Mouse (Mus musculus) limb, embryonic 14.5 days (tissue): ENCODE measurements around the gene B3galt4. TPM values are rescaled to one million over a fixed set of nuclear protein-coding genes. Genes with fewer than 3 reads are reported as not detected.

Experiments used
- ATAC-seq: fragments of 200-750 bp; cut with Nextera tagmentation; 2 replicates; pipeline ENCODE4 v1.8.0; 2017; ENCODE audit warnings: low read depth, moderate number of reproducible peaks, moderate TSS enrichment; ENCODE audit not compliant: low FRiP score
- DNase-seq: peaks from one replicate; pipeline ENCODE4 v3.0.0-alpha.2; 2015; ENCODE audit warnings: low spot score
- H3K27ac ChIP-seq: fragments of 300-500 bp; sonication (generic); replicated peaks from 2 replicates; pipeline ENCODE4 v1.5.1; 2014; ENCODE audit warnings: low read depth, mild to moderate bottlenecking, low read length, moderate library complexity, mixed read lengths
- H3K27me3 ChIP-seq: fragments of 300-500 bp; sonication (generic); 2 replicates; pipeline ENCODE4 v1.6.1; 2014; ENCODE audit warnings: low read length, mixed read lengths; ENCODE audit not compliant: control insufficient read depth, insufficient read depth
- H3K36me3 ChIP-seq: fragments of 300-500 bp; sonication (generic); 2 replicates; pipeline ENCODE4 v1.6.1; 2014; ENCODE audit warnings: mild to moderate bottlenecking, low read length, moderate library complexity, mixed read lengths; ENCODE audit not compliant: control insufficient read depth, insufficient read depth
- H3K4me1 ChIP-seq: fragments of 300-500 bp; sonication (generic); 2 replicates; pipeline ENCODE4 v1.6.1; 2014; ENCODE audit warnings: antibody characterized with exemption, low read length, mixed read lengths; ENCODE audit not compliant: control insufficient read depth, insufficient read depth
- H3K4me2 ChIP-seq: fragments of 300-500 bp; sonication (generic); replicated peaks from 2 replicates; pipeline ENCODE4 v1.6.1; 2014; ENCODE audit warnings: low read depth, mild to moderate bottlenecking, low read length, moderate library complexity; ENCODE audit not compliant: severe bottlenecking
- H3K4me3 ChIP-seq: fragments of 300-500 bp; sonication (generic); replicated peaks from 2 replicates; pipeline ENCODE4 v1.5.1; 2014; ENCODE audit warnings: low read length
- H3K9ac ChIP-seq: fragments of 300-500 bp; sonication (generic); 2 replicates; pipeline ENCODE4 v1.6.1; 2014; ENCODE audit warnings: mild to moderate bottlenecking, low read depth, low read length, moderate library complexity; ENCODE audit not compliant: severe bottlenecking
- H3K9me3 ChIP-seq: fragments of 300-500 bp; sonication (generic); 2 replicates; pipeline ENCODE4 v1.6.1; 2016; ENCODE audit warnings: low read length; ENCODE audit not compliant: control insufficient read depth
- POLR2A ChIP-seq: fragments of 200-500 bp; IDR thresholded peaks from 2 replicates; pipeline ENCODE4 v1.8.0; 2012; ENCODE audit warnings: inconsistent platforms, mild to moderate bottlenecking, moderate library complexity, borderline replicate concordance; ENCODE audit not compliant: insufficient read depth, insufficient read length; ENCODE audit errors: extremely low read depth
- WGBS: fragments of 180-500 bp; shearing (Covaris S2); extraction: QIAGEN DNeasy Blood & Tissue Kit; methylation state at CpG from one replicate; pipeline ENCODE4 v1.1.7; 2014; 5-methylcytosine and 5-hydroxymethylcytosine counted together
- polyA plus RNA-seq, 2 experiments: library from polyadenylated mRNA; depleted of rRNA in 1 of 2; stranded (reverse) in 1 of 2; unstranded in 1 of 2; fragments of >200 nt; fragmentation: Nextera tagmentation in 1 of 2; extraction: Ambion mirVana in 1 of 2; gene quantifications; 2 replicates each; pipeline versions ENCODE4 v1.2.1 to v1.2.3; 2012 to 2014

The B3galt4 gene
- polyA plus RNA-seq, 2 experiments, result 4.0 to 7.7 TPM

GRCm38 (mm10) chr17:33902491-33902890 lies 48.8 kb downstream of the B3galt4 start:
- Histone ChIP-seq H3K27ac (no peak overlapping the region), H3K9me3 (no peaks in the 10 kb centered on the region), H3K4me2 (no peak overlapping the region), H3K4me1 (no peaks in the 10 kb centered on the region), H3K4me3 (no peak overlapping the region), H3K9ac (no peak overlapping the region), H3K36me3 (no peaks in the 10 kb centered on the region), H3K27me3 (no peaks in the 10 kb centered on the region)
- no peak for ATAC-seq
- no peak for TF ChIP-seq POLR2A
- no peak for DNase-seq
- WGBS, result 86% methylated on average over 7 of the region's 7 CpGs

- TF ChIP-seq POLR2A, result no peak
- Histone ChIP-seq H3K27ac (no peak overlapping the region), H3K4me2 (no peak overlapping the region), H3K9me3 (no peaks in the 10 kb centered on the region), H3K27me3 (no peaks in the 10 kb centered on the region), H3K36me3 (no peaks in the 10 kb centered on the region), H3K4me1 (no peaks in the 10 kb centered on the region), H3K9ac (no peak overlapping the region), H3K4me3 (no peak overlapping the region)
- 35% methylated on average over 4 of the region's 4 CpGs for WGBS
- DNase-seq (no peak), ATAC-seq (no peak)
These were observed 49.2 kb downstream of the B3galt4 start for GRCm38 (mm10) chr17:33902079-33902478.

GRCm38 (mm10) chr17:33901653-33902052 lies 49.6 kb downstream of the B3galt4 start:
- TF ChIP-seq POLR2A, result no peak
- no peak overlapping the region for H3K9ac ChIP-seq
- WGBS, result 64% methylated on average over 4 of the region's 4 CpGs
- no peaks in the 10 kb centered on the region for H3K36me3 ChIP-seq
- ATAC-seq, result no peak
- no peak for DNase-seq
- no peak overlapping the region for H3K27ac ChIP-seq
- no peaks in the 10 kb centered on the region for H3K4me1 ChIP-seq
- no peaks in the 10 kb centered on the region for H3K9me3 ChIP-seq
- H3K4me3 ChIP-seq, result no peak overlapping the region
- H3K27me3 ChIP-seq, result no peaks in the 10 kb centered on the region
- H3K4me2 ChIP-seq, result no peak overlapping the region

- H3K27me3 ChIP-seq, result no peaks in the 10 kb centered on the region
- H3K4me3 ChIP-seq, result no peak overlapping the region
- TF ChIP-seq POLR2A, result no peak
- no peaks in the 10 kb centered on the region for H3K36me3 ChIP-seq
- no peak overlapping the region for H3K4me2 ChIP-seq
- no peaks in the 10 kb centered on the region for H3K4me1 ChIP-seq
- H3K9ac ChIP-seq, result no peak overlapping the region
- no peaks in the 10 kb centered on the region for H3K9me3 ChIP-seq
- ATAC-seq, result no peak
- WGBS, result 84% methylated on average over 4 of the region's 4 CpGs
- no peak overlapping the region for H3K27ac ChIP-seq
- no peak for DNase-seq
These were observed 50.3 kb downstream of the B3galt4 start for GRCm38 (mm10) chr17:33900989-33901314.

GRCm38 (mm10) chr17:33900281-33900988 lies 50.9 kb downstream of the B3galt4 start:
- Histone ChIP-seq H3K9ac (no peak overlapping the region), H3K9me3 (no peaks in the 10 kb centered on the region), H3K36me3 (no peaks in the 10 kb centered on the region), H3K27me3 (no peaks in the 10 kb centered on the region), H3K27ac (no peak overlapping the region), H3K4me1 (no peaks in the 10 kb centered on the region), H3K4me3 (no peak overlapping the region), H3K4me2 (no peak overlapping the region)
- WGBS, result 50% methylated on average over 7 of the region's 7 CpGs
- no peak for TF ChIP-seq POLR2A
- ATAC-seq, result no peak
- no peak for DNase-seq

Other genes with a start within 250 kb of the B3galt4 start
Only the 30 nearest of the 32 such genes appear.
- 42.7 and 56.3 TPM in 2 replicates for gene March2, start 232.8 kb downstream of the B3galt4 start, polyA plus RNA-seq (2012; rRNA removed)
- 56.2 and 58.1 TPM in 2 replicates for gene March2, start 232.8 kb downstream of the B3galt4 start, polyA plus RNA-seq (2014; fragmentation: Nextera tagmentation; extraction: Ambion mirVana)
- gene Rab11b, start 191.0 kb downstream of the B3galt4 start, polyA plus RNA-seq (2012; rRNA removed), result 312 and 394 TPM in 2 replicates
- 192 and 221 TPM in 2 replicates for gene Rab11b, start 191.0 kb downstream of the B3galt4 start, polyA plus RNA-seq (2014; fragmentation: Nextera tagmentation; extraction: Ambion mirVana)
- 29.7 and 32.6 TPM in 2 replicates for gene Angptl4, start 169.7 kb downstream of the B3galt4 start, polyA plus RNA-seq (2012; rRNA removed)
- gene Angptl4, start 169.7 kb downstream of the B3galt4 start, polyA plus RNA-seq (2014; fragmentation: Nextera tagmentation; extraction: Ambion mirVana), result 44.2 and 61.1 TPM in 2 replicates
- 45.3 and 52.3 TPM in 2 replicates for gene Kank3, start 141.0 kb downstream of the B3galt4 start, polyA plus RNA-seq (2012; rRNA removed)
- 31.1 and 32.1 TPM in 2 replicates for gene Kank3, start 141.0 kb downstream of the B3galt4 start, polyA plus RNA-seq (2014; fragmentation: Nextera tagmentation; extraction: Ambion mirVana)
- gene Rps28, start 126.9 kb downstream of the B3galt4 start, polyA plus RNA-seq (2012; rRNA removed), result 1,470 and 1,488 TPM in 2 replicates
- gene Rps28, start 126.9 kb downstream of the B3galt4 start, polyA plus RNA-seq (2014; fragmentation: Nextera tagmentation; extraction: Ambion mirVana), result 1,253 and 1,319 TPM in 2 replicates
- 302 and 363 TPM in 2 replicates for gene Ndufa7, start 126.9 kb downstream of the B3galt4 start, polyA plus RNA-seq (2012; rRNA removed)
- 505 and 530 TPM in 2 replicates for gene Ndufa7, start 126.9 kb downstream of the B3galt4 start, polyA plus RNA-seq (2014; fragmentation: Nextera tagmentation; extraction: Ambion mirVana)
- gene Cd320, start 108.4 kb downstream of the B3galt4 start, polyA plus RNA-seq (2012; rRNA removed), result 42.9 and 45.9 TPM in 2 replicates
- gene Cd320, start 108.4 kb downstream of the B3galt4 start, polyA plus RNA-seq (2014; fragmentation: Nextera tagmentation; extraction: Ambion mirVana), result 57.9 and 59.4 TPM in 2 replicates
- gene Gm7029, start 77.7 kb downstream of the B3galt4 start, polyA plus RNA-seq (2012; rRNA removed), result not detected in 2 replicates
- not detected in 2 replicates for gene Gm7029, start 77.7 kb downstream of the B3galt4 start, polyA plus RNA-seq (2014; fragmentation: Nextera tagmentation; extraction: Ambion mirVana)
- 58.8 and 60.6 TPM in 2 replicates for gene Kifc1, start 60.8 kb downstream of the B3galt4 start, polyA plus RNA-seq (2012; rRNA removed)
- gene Kifc1, start 60.8 kb downstream of the B3galt4 start, polyA plus RNA-seq (2014; fragmentation: Nextera tagmentation; extraction: Ambion mirVana), result 6.2 and 6.7 TPM in 2 replicates
- gene Platr17, start 46.4 kb downstream of the B3galt4 start, polyA plus RNA-seq (2012; rRNA removed), result 0.34 and 0.49 TPM in 2 replicates
- gene Platr17, start 46.4 kb downstream of the B3galt4 start, polyA plus RNA-seq (2014; fragmentation: Nextera tagmentation; extraction: Ambion mirVana), result 0.32 and 0.40 TPM in 2 replicates
- 46.1 and 53.6 TPM in 2 replicates for gene Daxx, start 42.1 kb downstream of the B3galt4 start, polyA plus RNA-seq (2012; rRNA removed)
- gene Daxx, start 42.1 kb downstream of the B3galt4 start, polyA plus RNA-seq (2014; fragmentation: Nextera tagmentation; extraction: Ambion mirVana), result 40.5 and 44.1 TPM in 2 replicates
- 18.7 and 23.8 TPM in 2 replicates for gene Tapbp, start 35.6 kb downstream of the B3galt4 start, polyA plus RNA-seq (2012; rRNA removed)
- 28.9 and 30.5 TPM in 2 replicates for gene Tapbp, start 35.6 kb downstream of the B3galt4 start, polyA plus RNA-seq (2014; fragmentation: Nextera tagmentation; extraction: Ambion mirVana)
- 27.9 and 34.0 TPM in 2 replicates for gene Zbtb22, start 35.6 kb downstream of the B3galt4 start, polyA plus RNA-seq (2012; rRNA removed)
- gene Zbtb22, start 35.6 kb downstream of the B3galt4 start, polyA plus RNA-seq (2014; fragmentation: Nextera tagmentation; extraction: Ambion mirVana), result 10.1 and 10.8 TPM in 2 replicates
- 193 and 265 TPM in 2 replicates for gene Rgl2, start 21.9 kb downstream of the B3galt4 start, polyA plus RNA-seq (2012; rRNA removed)
- 48.7 and 51.8 TPM in 2 replicates for gene Rgl2, start 21.9 kb downstream of the B3galt4 start, polyA plus RNA-seq (2014; fragmentation: Nextera tagmentation; extraction: Ambion mirVana)
- gene Pfdn6, start 11.1 kb downstream of the B3galt4 start, polyA plus RNA-seq (2012; rRNA removed), result 53.6 and 104 TPM in 2 replicates
- gene Pfdn6, start 11.1 kb downstream of the B3galt4 start, polyA plus RNA-seq (2014; fragmentation: Nextera tagmentation; extraction: Ambion mirVana), result 135 and 142 TPM in 2 replicates
- gene Wdr46, start 10.8 kb downstream of the B3galt4 start, polyA plus RNA-seq (2012; rRNA removed), result 30.5 and 30.9 TPM in 2 replicates
- gene Wdr46, start 10.8 kb downstream of the B3galt4 start, polyA plus RNA-seq (2014; fragmentation: Nextera tagmentation; extraction: Ambion mirVana), result 21.6 and 25.0 TPM in 2 replicates
- gene Vps52, start 4.3 kb upstream of the B3galt4 start, polyA plus RNA-seq (2012; rRNA removed), result 48.8 and 62.7 TPM in 2 replicates
- 38.6 and 43.4 TPM in 2 replicates for gene Vps52, start 4.3 kb upstream of the B3galt4 start, polyA plus RNA-seq (2014; fragmentation: Nextera tagmentation; extraction: Ambion mirVana)
- 1,284 and 1,402 TPM in 2 replicates for gene Rps18, start 4.5 kb upstream of the B3galt4 start, polyA plus RNA-seq (2012; rRNA removed)
- gene Rps18, start 4.5 kb upstream of the B3galt4 start, polyA plus RNA-seq (2014; fragmentation: Nextera tagmentation; extraction: Ambion mirVana), result 2,129 and 2,245 TPM in 2 replicates
- 27.0 and 31.5 TPM in 2 replicates for gene H2-K1, start 48.9 kb upstream of the B3galt4 start, polyA plus RNA-seq (2012; rRNA removed)
- gene H2-K1, start 48.9 kb upstream of the B3galt4 start, polyA plus RNA-seq (2014; fragmentation: Nextera tagmentation; extraction: Ambion mirVana), result 17.7 and 25.5 TPM in 2 replicates
- 54.0 and 81.7 TPM in 2 replicates for gene Ring1, start 73.2 kb upstream of the B3galt4 start, polyA plus RNA-seq (2012; rRNA removed)
- gene Ring1, start 73.2 kb upstream of the B3galt4 start, polyA plus RNA-seq (2014; fragmentation: Nextera tagmentation; extraction: Ambion mirVana), result 7.0 and 8.4 TPM in 2 replicates
- 104 and 109 TPM in 2 replicates for gene H2-Ke6, start 76.6 kb upstream of the B3galt4 start, polyA plus RNA-seq (2012; rRNA removed)
- gene H2-Ke6, start 76.6 kb upstream of the B3galt4 start, polyA plus RNA-seq (2014; fragmentation: Nextera tagmentation; extraction: Ambion mirVana), result 46.4 and 48.1 TPM in 2 replicates
- gene Slc39a7, start 80.2 kb upstream of the B3galt4 start, polyA plus RNA-seq (2012; rRNA removed), result 197 and 283 TPM in 2 replicates
- gene Slc39a7, start 80.2 kb upstream of the B3galt4 start, polyA plus RNA-seq (2014; fragmentation: Nextera tagmentation; extraction: Ambion mirVana), result 132 and 133 TPM in 2 replicates
- 83.2 and 98.9 TPM in 2 replicates for gene Rxrb, start 80.3 kb upstream of the B3galt4 start, polyA plus RNA-seq (2012; rRNA removed)
- 29.2 and 33.6 TPM in 2 replicates for gene Rxrb, start 80.3 kb upstream of the B3galt4 start, polyA plus RNA-seq (2014; fragmentation: Nextera tagmentation; extraction: Ambion mirVana)
- gene Col11a2, start 87.9 kb upstream of the B3galt4 start, polyA plus RNA-seq (2012; rRNA removed), result 201 and 242 TPM in 2 replicates
- gene Col11a2, start 87.9 kb upstream of the B3galt4 start, polyA plus RNA-seq (2014; fragmentation: Nextera tagmentation; extraction: Ambion mirVana), result 71.6 and 72.1 TPM in 2 replicates
- gene H2-Oa, start 140.9 kb upstream of the B3galt4 start, polyA plus RNA-seq (2012; rRNA removed), result 1.0 and 1.7 TPM in 2 replicates
- gene H2-Oa, start 140.9 kb upstream of the B3galt4 start, polyA plus RNA-seq (2014; fragmentation: Nextera tagmentation; extraction: Ambion mirVana), result 0.70 and 0.85 TPM in 2 replicates
- gene H2-DMa, start 168.1 kb upstream of the B3galt4 start, polyA plus RNA-seq (2012; rRNA removed), result 13.1 and 20.2 TPM in 2 replicates
- 16.8 and 19.0 TPM in 2 replicates for gene H2-DMa, start 168.1 kb upstream of the B3galt4 start, polyA plus RNA-seq (2014; fragmentation: Nextera tagmentation; extraction: Ambion mirVana)
- gene Brd2, start 171.1 kb upstream of the B3galt4 start, polyA plus RNA-seq (2012; rRNA removed), result 197 and 217 TPM in 2 replicates
- gene Brd2, start 171.1 kb upstream of the B3galt4 start, polyA plus RNA-seq (2014; fragmentation: Nextera tagmentation; extraction: Ambion mirVana), result 121 and 141 TPM in 2 replicates
- gene H2-DMb2, start 191.8 kb upstream of the B3galt4 start, polyA plus RNA-seq (2012; rRNA removed), result 0.31 and 0.54 TPM in 2 replicates
- gene H2-DMb2, start 191.8 kb upstream of the B3galt4 start, polyA plus RNA-seq (2014; fragmentation: Nextera tagmentation; extraction: Ambion mirVana), result 0.23 and 0.36 TPM in 2 replicates
- 4.2 and 6.9 TPM in 2 replicates for gene H2-DMb1, start 201.6 kb upstream of the B3galt4 start, polyA plus RNA-seq (2012; rRNA removed)
- 2.4 and 2.7 TPM in 2 replicates for gene H2-DMb1, start 201.6 kb upstream of the B3galt4 start, polyA plus RNA-seq (2014; fragmentation: Nextera tagmentation; extraction: Ambion mirVana)
- 11.0 and 12.1 TPM in 2 replicates for gene Tap1, start 236.1 kb upstream of the B3galt4 start, polyA plus RNA-seq (2012; rRNA removed)
- 11.2 and 14.2 TPM in 2 replicates for gene Tap1, start 236.1 kb upstream of the B3galt4 start, polyA plus RNA-seq (2014; fragmentation: Nextera tagmentation; extraction: Ambion mirVana)